Mouse (Mus musculus): ENCODE data around the gene Tbx15. TPM values are rescaled to one million over a fixed set of nuclear protein-coding genes. Genes with fewer than 3 reads are reported as not detected.

Tbx15 gene
- polyA plus RNA-seq, 1 experiment from 2014 or later, result 4.9 TPM

GRCm38 (mm10) chr3:99379616-99380250 is 139.6 kb downstream of the Tbx15 start:
- Histone ChIP-seq H3K27ac (ENCODE audit: low read depth, low read length) (no peak overlapping the region), H3K9me3 (ENCODE audit: control insufficient read depth, low read length) (no peaks in the 10 kb centered on the region)

GRCm38 (mm10) chr3:99387127-99387526 is 146.9 kb downstream of the Tbx15 start:
- Histone ChIP-seq H3K27me3 (ENCODE audit: control insufficient read depth, insufficient read depth, low read length) (no peaks in the 10 kb centered on the region), H3K36me3 (ENCODE audit: control insufficient read depth, insufficient read depth, low read length) (no peaks in the 10 kb centered on the region), H3K9me3 (ENCODE audit: control insufficient read depth, low read length) (no peaks in the 10 kb centered on the region), H3K4me3 (ENCODE audit: low read depth, low read length) (no peak overlapping the region), H3K27ac (ENCODE audit: low read depth, low read length) (no peak overlapping the region), H3K9ac (ENCODE audit: low read depth, low read length) (no peak overlapping the region), H3K4me1 (replicated peaks; ENCODE audit: control insufficient read depth, insufficient read depth, low read length) (no peaks in the 10 kb centered on the region), H3K4me2 (replicated peaks; ENCODE audit: low read depth, low read length) (no peak overlapping the region)
- no peak for DNase-seq (ENCODE audit: low spot score)
- 49% methylated on average over 3 of the region's 4 CpGs for WGBS
- ATAC-seq (ENCODE audit: low FRiP score), result no peak

More at GRCm38 (mm10) chr3:99379616-99380250, 139.6 kb downstream of the Tbx15 start:
- Histone ChIP-seq H3K4me3 (ENCODE audit: low read depth, low read length) (no peak overlapping the region), H3K27me3 (ENCODE audit: control insufficient read depth, insufficient read depth, low read length) (no peaks in the 10 kb centered on the region), H3K4me1 (replicated peaks; ENCODE audit: control insufficient read depth, insufficient read depth, low read length) (no peaks in the 10 kb centered on the region), H3K9ac (ENCODE audit: low read depth, low read length) (no peak overlapping the region), H3K4me2 (replicated peaks; ENCODE audit: low read depth, low read length) (no peak overlapping the region), H3K36me3 (ENCODE audit: control insufficient read depth, insufficient read depth, low read length) (no peaks in the 10 kb centered on the region)
- DNase-seq (ENCODE audit: low spot score) (no peak), ATAC-seq (ENCODE audit: low FRiP score) (no peak)
- 88% methylated on average over 2 of the region's 2 CpGs for WGBS

Other genes with a start within 250 kb of the Tbx15 start
- 5.4 and 7.9 TPM in 2 replicates for gene Wars2, start 99.3 kb upstream of the Tbx15 start, polyA plus RNA-seq (2014; fragmentation: Nextera tagmentation; extraction: Ambion mirVana)